Mouse (Mus musculus): Measurements from ENCODE around the gene Camkmt. TPM values are rescaled to one million over a fixed set of nuclear protein-coding genes. Genes with fewer than 3 reads are reported as not detected.

Gene Camkmt
- polyA plus RNA-seq, 1 experiment = 4.8 TPM

GRCm38 (mm10) chr17:85488601-85489487 lies 398.5 kb downstream of the Camkmt start:
- Histone ChIP-seq H3K4me1 (ENCODE audit: control insufficient read depth, insufficient read depth, low read length) (no peaks in the 10 kb centered on the region), H3K27ac (ENCODE audit: insufficient read depth, low read length) (no peak overlapping the region), H3K4me3 (ENCODE audit: insufficient read depth, low read length) (no peak overlapping the region)
- no peak for TF ChIP-seq POLR2A (IDR thresholded peaks at IDR 0.05; ENCODE audit: low read depth, low read length)
- no peak for TF ChIP-seq CTCF (IDR thresholded peaks at IDR 0.05; ENCODE audit: borderline replicate concordance, insufficient read depth, low read length)

GRCm38 (mm10) chr17:85489488-85489980 lies 399.2 kb downstream of the Camkmt start:
- TF ChIP-seq POLR2A (IDR thresholded peaks at IDR 0.05; ENCODE audit: low read depth, low read length) = no peak
- no peak for TF ChIP-seq CTCF (IDR thresholded peaks at IDR 0.05; ENCODE audit: borderline replicate concordance, insufficient read depth, low read length)
- H3K4me3 ChIP-seq (ENCODE audit: insufficient read depth, low read length) = no peak overlapping the region
- no peaks in the 10 kb centered on the region for H3K4me1 ChIP-seq (ENCODE audit: control insufficient read depth, insufficient read depth, low read length)
- no peak overlapping the region for H3K27ac ChIP-seq (ENCODE audit: insufficient read depth, low read length)

DNA sequence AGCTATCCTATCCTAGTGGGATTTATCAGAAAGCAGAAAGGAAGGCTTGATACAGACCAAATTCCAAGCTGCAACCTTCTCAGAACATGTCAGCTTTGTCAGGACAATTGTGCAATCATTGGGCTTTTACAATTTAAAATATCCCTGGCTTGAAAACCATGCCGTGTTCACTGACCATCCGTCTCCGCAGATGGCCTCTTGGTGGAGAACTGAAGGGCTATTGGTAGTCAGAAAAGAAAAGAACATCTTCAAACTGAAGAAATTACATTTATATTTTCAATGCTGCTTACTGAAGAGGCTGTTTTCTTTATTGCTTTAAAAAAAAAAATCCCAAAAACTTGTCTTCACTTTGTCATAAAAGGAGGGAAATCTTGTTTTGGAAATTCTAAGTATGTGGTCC lies 401.1 kb downstream of the Camkmt start:
- Histone ChIP-seq H3K4me3 (ENCODE audit: insufficient read depth, low read length) (no peak overlapping the region), H3K27ac (ENCODE audit: insufficient read depth, low read length) (no peak overlapping the region), H3K4me1 (ENCODE audit: control insufficient read depth, insufficient read depth, low read length) (no peaks in the 10 kb centered on the region)
- TF ChIP-seq CTCF (IDR thresholded peaks at IDR 0.05; ENCODE audit: borderline replicate concordance, insufficient read depth, low read length) (no peak), POLR2A (IDR thresholded peaks at IDR 0.05; ENCODE audit: low read depth, low read length) (no peak)

- TF ChIP-seq POLR2A (IDR thresholded peaks at IDR 0.05; ENCODE audit: low read depth, low read length) (no peak), CTCF (IDR thresholded peaks at IDR 0.05; ENCODE audit: borderline replicate concordance, insufficient read depth, low read length) (no peak)
- Histone ChIP-seq H3K4me3 (ENCODE audit: insufficient read depth, low read length) (no peak overlapping the region), H3K27ac (ENCODE audit: insufficient read depth, low read length) (no peak overlapping the region), H3K4me1 (ENCODE audit: control insufficient read depth, insufficient read depth, low read length) (no peaks in the 10 kb centered on the region)
Measured at GRCm38 (mm10) chr17:85493521-85493920, 403.2 kb downstream of the Camkmt start.

DNA sequence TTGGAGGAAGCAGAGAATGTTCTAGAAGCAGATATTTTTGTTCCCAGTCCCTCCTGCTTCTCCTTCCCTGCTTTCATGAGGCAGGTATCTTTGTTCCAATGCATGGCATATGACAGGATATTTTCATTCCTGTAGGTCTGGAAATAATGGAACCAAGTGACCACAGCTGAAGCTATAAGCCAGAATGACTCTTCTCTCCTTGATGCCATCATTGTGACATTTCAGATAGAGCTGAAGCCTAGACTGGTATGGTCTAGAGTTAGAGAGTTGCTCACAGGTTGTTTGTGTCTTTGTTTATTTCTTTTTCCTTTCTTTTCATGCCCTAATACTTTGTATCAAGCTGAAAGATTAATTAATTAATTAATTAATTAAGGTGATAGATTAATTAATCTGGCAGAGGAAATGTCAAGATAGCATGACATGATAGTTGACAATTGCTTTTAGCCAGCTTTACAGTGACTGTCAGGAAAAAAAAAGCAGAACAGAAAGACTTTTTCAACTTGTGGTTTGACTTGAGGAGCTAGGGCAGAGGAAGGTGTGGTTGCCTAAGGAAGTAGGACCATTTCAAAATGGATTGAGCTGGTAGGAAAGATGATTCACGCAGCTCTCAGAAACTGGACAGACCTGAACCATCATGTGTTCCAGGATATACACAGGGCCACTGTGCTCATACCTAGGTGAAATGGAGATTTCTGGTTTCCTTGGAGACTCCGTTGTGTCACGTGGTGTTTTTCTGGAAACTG lies 404.8 kb downstream of the Camkmt start:
- no peaks in the 10 kb centered on the region for H3K4me1 ChIP-seq (ENCODE audit: control insufficient read depth, insufficient read depth, low read length)
- no peak overlapping the region for H3K27ac ChIP-seq (ENCODE audit: insufficient read depth, low read length)
- no peak for TF ChIP-seq CTCF (IDR thresholded peaks at IDR 0.05; ENCODE audit: borderline replicate concordance, insufficient read depth, low read length)
- TF ChIP-seq POLR2A (IDR thresholded peaks at IDR 0.05; ENCODE audit: low read depth, low read length) = no peak
- no peak overlapping the region for H3K4me3 ChIP-seq (ENCODE audit: insufficient read depth, low read length)

- H3K4me1 ChIP-seq (ENCODE audit: control insufficient read depth, insufficient read depth, low read length) = no peaks in the 10 kb centered on the region
- TF ChIP-seq CTCF (IDR thresholded peaks at IDR 0.05; ENCODE audit: borderline replicate concordance, insufficient read depth, low read length) (no peak), POLR2A (IDR thresholded peaks at IDR 0.05; ENCODE audit: low read depth, low read length) (no peak)
- no peak overlapping the region for H3K4me3 ChIP-seq (ENCODE audit: insufficient read depth, low read length)
- no peak overlapping the region for H3K27ac ChIP-seq (ENCODE audit: insufficient read depth, low read length)
Measured at GRCm38 (mm10) chr17:85495871-85496270, 405.5 kb downstream of the Camkmt start.

GRCm38 (mm10) chr17:85504888-85505287 lies 414.5 kb downstream of the Camkmt start:
- Histone ChIP-seq H3K4me1 (ENCODE audit: control insufficient read depth, insufficient read depth, low read length) (no peaks in the 10 kb centered on the region), H3K4me3 (ENCODE audit: insufficient read depth, low read length) (no peak overlapping the region), H3K27ac (ENCODE audit: insufficient read depth, low read length) (no peak overlapping the region)
- no peak for TF ChIP-seq POLR2A (IDR thresholded peaks at IDR 0.05; ENCODE audit: low read depth, low read length)
- TF ChIP-seq CTCF (IDR thresholded peaks at IDR 0.05; ENCODE audit: borderline replicate concordance, insufficient read depth, low read length) = no peak

GRCm38 (mm10) chr17:85506206-85507088 lies 416.1 kb downstream of the Camkmt start:
- no peaks in the 10 kb centered on the region for H3K4me1 ChIP-seq (ENCODE audit: control insufficient read depth, insufficient read depth, low read length)
- H3K27ac ChIP-seq (ENCODE audit: insufficient read depth, low read length) = no peak overlapping the region
- H3K4me3 ChIP-seq (ENCODE audit: insufficient read depth, low read length) = no peak overlapping the region
- TF ChIP-seq POLR2A (IDR thresholded peaks at IDR 0.05; ENCODE audit: low read depth, low read length) = no peak
- no peak for TF ChIP-seq CTCF (IDR thresholded peaks at IDR 0.05; ENCODE audit: borderline replicate concordance, insufficient read depth, low read length)

- TF ChIP-seq CTCF (IDR thresholded peaks at IDR 0.05; ENCODE audit: borderline replicate concordance, insufficient read depth, low read length) (no peak), POLR2A (IDR thresholded peaks at IDR 0.05; ENCODE audit: low read depth, low read length) (no peak)
- Histone ChIP-seq H3K27ac (ENCODE audit: insufficient read depth, low read length) (no peak overlapping the region), H3K4me3 (ENCODE audit: insufficient read depth, low read length) (no peak overlapping the region), H3K4me1 (ENCODE audit: control insufficient read depth, insufficient read depth, low read length) (no peaks in the 10 kb centered on the region)
Measured at GRCm38 (mm10) chr17:85507089-85507460, 416.7 kb downstream of the Camkmt start.

Other genes starting within 250 kb of the Camkmt start
- 56.9 and 63.1 TPM in 2 replicates for gene Ppm1b, start 133.8 kb upstream of the Camkmt start, polyA plus RNA-seq (2011; ENCODE audit: insufficient read length, low read depth, missing spikeins)
- gene Slc3a1, start 62.2 kb upstream of the Camkmt start, polyA plus RNA-seq (2011; ENCODE audit: insufficient read length, low read depth, missing spikeins) = 0.57 TPM in 1 of 2 replicates, not detected in the other
- 60.7 and 80.4 TPM in 2 replicates for gene Prepl, start 311 bp upstream of the Camkmt start, polyA plus RNA-seq (2011; ENCODE audit: insufficient read length, low read depth, missing spikeins)

Data from embryonic fibroblast, embryonic 13.5 days (primary cell).